Mouse (Mus musculus) intestine, embryonic 16.5 days (tissue): ENCODE results near the gene Olfr1496. TPM values are rescaled to one million over a fixed set of nuclear protein-coding genes. Genes with fewer than 3 reads are reported as not detected.

Source experiments
- ATAC-seq: fragments of 200-750 bp; cut with Nextera tagmentation; 2 replicates; pipeline ENCODE4 v1.8.0; 2017; ENCODE audit warnings: moderate TSS enrichment, moderate library complexity
- H3K27ac ChIP-seq: fragments of 300-500 bp; sonication (generic); 2 replicates; pipeline ENCODE4 v1.5.1; 2014; ENCODE audit warnings: mild to moderate bottlenecking, low read length
- H3K27me3 ChIP-seq: fragments of 300-500 bp; sonication (generic); replicated peaks from 2 replicates; pipeline ENCODE4 v1.6.1; 2014; ENCODE audit warnings: low read length, control low read depth, mixed read lengths; ENCODE audit not compliant: control insufficient read depth, insufficient read depth
- H3K36me3 ChIP-seq: fragments of 300-500 bp; sonication (generic); 2 replicates; pipeline ENCODE4 v1.6.1; 2014; ENCODE audit warnings: low read length, control low read depth; ENCODE audit not compliant: control insufficient read depth, insufficient read depth
- H3K4me1 ChIP-seq: fragments of 300-500 bp; sonication (generic); 2 replicates; pipeline ENCODE4 v1.6.1; 2014; ENCODE audit warnings: low read length, control low read depth, mixed read lengths; ENCODE audit not compliant: control insufficient read depth, insufficient read depth
- H3K4me2 ChIP-seq: fragments of 300-500 bp; sonication (generic); 2 replicates; pipeline ENCODE4 v1.6.1; 2014; ENCODE audit warnings: low read depth, low read length, control low read depth
- H3K4me3 ChIP-seq: fragments of 300-500 bp; sonication (generic); 2 replicates; pipeline ENCODE4 v1.5.1; 2014; ENCODE audit warnings: mild to moderate bottlenecking, low read length
- H3K9ac ChIP-seq: fragments of 300-500 bp; sonication (generic); 2 replicates; pipeline ENCODE4 v1.6.1; 2014; ENCODE audit warnings: low read depth, low read length
- H3K9me3 ChIP-seq: fragments of 300-500 bp; sonication (generic); 2 replicates; pipeline ENCODE4 v1.6.1; 2016; ENCODE audit warnings: low read length, control low read depth; ENCODE audit not compliant: control insufficient read depth
- WGBS: fragments of 180-500 bp; shearing (Covaris S2); extraction: QIAGEN DNeasy Blood & Tissue Kit; methylation state at CpG from one replicate; pipeline ENCODE4 v1.1.7; 2014; 5-methylcytosine and 5-hydroxymethylcytosine counted together
- polyA plus RNA-seq: library from polyadenylated mRNA; unstranded; fragments of >200 nt; fragmentation: Nextera tagmentation; extraction: Ambion mirVana; gene quantifications from 2 replicates; pipeline ENCODE4 v1.2.1, GENCODE M21; 2015

The Olfr1496 gene
- polyA plus RNA-seq, 1 experiment from 2014 or later = not detected

GRCm38 (mm10) chr19:13820847-13821246, 43.2 kb downstream of the Olfr1496 start:
- no peak overlapping the region for H3K4me3 ChIP-seq
- H3K4me2 ChIP-seq = no peak overlapping the region
- no peaks in the 10 kb centered on the region for H3K36me3 ChIP-seq
- 62% methylated on average over 5 of the region's 5 CpGs for WGBS
- H3K27ac ChIP-seq = no peak overlapping the region
- H3K9me3 ChIP-seq = no peaks in the 10 kb centered on the region
- no peaks in the 10 kb centered on the region for H3K27me3 ChIP-seq
- H3K9ac ChIP-seq = no peak overlapping the region
- ATAC-seq = no peak
- H3K4me1 ChIP-seq = no peaks in the 10 kb centered on the region

GRCm38 (mm10) chr19:13828447-13828846, 50.8 kb downstream of the Olfr1496 start:
- WGBS = 79% methylated on average over 3 of the region's 3 CpGs
- no peaks in the 10 kb centered on the region for H3K9me3 ChIP-seq

GRCm38 (mm10) chr19:13830388-13830787, 52.7 kb downstream of the Olfr1496 start, which contains the start of gene Olfr1500:
Olfr1500 (minus strand) TSS chr19:13830488.
- ATAC-seq = no peak
- Histone ChIP-seq H3K27ac (no peak within 1 kb of the TSS), H3K4me2 (no peak within 1 kb of the TSS), H3K4me1 (no peaks in the 10 kb centered on the region), H3K27me3 (no peaks in the 10 kb centered on the region), H3K9ac (no peak within 1 kb of the TSS), H3K9me3 (no peaks in the 10 kb centered on the region), H3K36me3 (no peaks in the 10 kb centered on the region), H3K4me3 (no peak within 1 kb of the TSS)

More at GRCm38 (mm10) chr19:13828447-13828846, 50.8 kb downstream of the Olfr1496 start:
- no peak for ATAC-seq
- H3K27ac ChIP-seq = no peak overlapping the region
- H3K9ac ChIP-seq = no peak overlapping the region
- no peak overlapping the region for H3K4me2 ChIP-seq
- H3K4me3 ChIP-seq = no peak overlapping the region
- no peaks in the 10 kb centered on the region for H3K4me1 ChIP-seq
- no peaks in the 10 kb centered on the region for H3K36me3 ChIP-seq
- no peaks in the 10 kb centered on the region for H3K27me3 ChIP-seq

Other genes starting within 250 kb of the Olfr1496 start
- gene Olfr1480, start 250.0 kb upstream of the Olfr1496 start, polyA plus RNA-seq = not detected in 2 replicates
- not detected in 2 replicates for gene Olfr1484, start 194.4 kb upstream of the Olfr1496 start, polyA plus RNA-seq
- gene Olfr1487, start 160.5 kb upstream of the Olfr1496 start, polyA plus RNA-seq = not detected in 2 replicates
- not detected in 2 replicates for gene Olfr1489, start 146.3 kb upstream of the Olfr1496 start, polyA plus RNA-seq
- gene Olfr1490, start 126.8 kb upstream of the Olfr1496 start, polyA plus RNA-seq = not detected in 2 replicates
- gene Olfr1491, start 80.6 kb upstream of the Olfr1496 start, polyA plus RNA-seq = not detected in 2 replicates
- not detected in 2 replicates for gene Olfr1493-ps1, start 54.6 kb upstream of the Olfr1496 start, polyA plus RNA-seq
- gene Olfr1494, start 38.1 kb upstream of the Olfr1496 start, polyA plus RNA-seq = not detected in 2 replicates
- gene Olfr1495, start 13.3 kb upstream of the Olfr1496 start, polyA plus RNA-seq = not detected in 2 replicates
- not detected in 2 replicates for gene Olfr1497, start 20.3 kb downstream of the Olfr1496 start, polyA plus RNA-seq
- not detected in 2 replicates for gene Olfr1499, start 41.6 kb downstream of the Olfr1496 start, polyA plus RNA-seq
- not detected in 2 replicates for gene Olfr1500, start 52.6 kb downstream of the Olfr1496 start, polyA plus RNA-seq
- not detected in 2 replicates for gene Olfr1501, start 72.8 kb downstream of the Olfr1496 start, polyA plus RNA-seq
- not detected in 2 replicates for gene Olfr1502, start 83.9 kb downstream of the Olfr1496 start, polyA plus RNA-seq
- not detected in 2 replicates for gene Olfr1504, start 120.0 kb downstream of the Olfr1496 start, polyA plus RNA-seq
- not detected in 2 replicates for gene Olfr1505, start 135.7 kb downstream of the Olfr1496 start, polyA plus RNA-seq